10 mouse cellular contexts compared by ENCODE assay signal in genomic region chr17:5813863-5814640, GRCm38 (mm10). TPM values are rescaled to one million over a fixed set of nuclear protein-coding genes. Genes with fewer than 3 reads are reported as not detected.
DNase-seq lines count a peak whose midpoint lies in the region; ATAC-seq lines count a peak whose summit lies in the region.
"Had no signal": no experiment of that assay in that cellular context is flagged by ENCODE, and none has a peak within 500 bp of the region (broad histone marks: within the 10 kb centered on the region; RNA-seq: fewer than 3 reads in every experiment).

No protein-coding gene starts in this region.

- no peaks in the 10 kb centered on the region for H3K36me3 ChIP-seq in heart, embryonic 10.5 days
- no peaks in the 10 kb centered on the region for H3K36me3 ChIP-seq in hindbrain, embryonic 16.5 days (ENCODE audit: control insufficient read depth, insufficient read depth, low read length)
- H3K36me3 ChIP-seq: heart, embryonic 13.5 days had no signal

- H3K27ac ChIP-seq in heart, embryonic 10.5 days: no peak overlapping the region
- H3K27ac ChIP-seq in brown adipose tissue, adult 24 weeks (replicated peaks; ENCODE audit: low read depth, low read length): peak overlapping the region; percentile 38; the same call in 1 of the 2 replicates
- no peak overlapping the region for H3K27ac ChIP-seq in hindbrain, embryonic 16.5 days (ENCODE audit: low read depth, low read length)
- H3K27ac ChIP-seq: heart, embryonic 13.5 days had no signal

- ATAC-seq in hindbrain, embryonic 16.5 days: no peak

- no peaks in the 10 kb centered on the region for H3K9me3 ChIP-seq in heart, embryonic 10.5 days
- H3K9me3 ChIP-seq in hindbrain, embryonic 16.5 days (ENCODE audit: control insufficient read depth, low read length): no peaks in the 10 kb centered on the region; the same call in 1 of the 2 replicates
- H3K9me3 ChIP-seq: heart, embryonic 13.5 days had no signal

- no peak overlapping the region for H3K4me2 ChIP-seq in hindbrain, embryonic 16.5 days (ENCODE audit: low read length)
- H3K4me2 ChIP-seq: heart, embryonic 13.5 days had no signal

- WGBS in heart, embryonic 10.5 days: 52% methylated on average over 8 of the region's 8 CpGs
- 69% methylated on average over 8 of the region's 8 CpGs for WGBS in hindbrain, embryonic 16.5 days

- H3K9ac ChIP-seq in hindbrain, embryonic 16.5 days (ENCODE audit: low read depth, low read length): no peak overlapping the region
- H3K9ac ChIP-seq: heart, embryonic 13.5 days had no signal

- H3K4me1 ChIP-seq in heart, embryonic 10.5 days: peaks cover 10% of the 10 kb centered on the region; the same call in 1 of the 2 replicates
- no peaks in the 10 kb centered on the region for H3K4me1 ChIP-seq in brown adipose tissue, adult 24 weeks (ENCODE audit: control insufficient read depth, insufficient read depth, insufficient read length, low read length)
- H3K4me1 ChIP-seq in hindbrain, embryonic 16.5 days (ENCODE audit: control insufficient read depth, insufficient read depth, low read depth, low read length): no peaks in the 10 kb centered on the region

- H3K4me3 ChIP-seq in heart, embryonic 10.5 days: no peak overlapping the region
- no peak overlapping the region for H3K4me3 ChIP-seq in brown adipose tissue, adult 24 weeks (ENCODE audit: insufficient read depth, low read depth, low read length)
- no peak overlapping the region for H3K4me3 ChIP-seq in hindbrain, embryonic 16.5 days (ENCODE audit: low read length)
- H3K4me3 ChIP-seq: heart, embryonic 13.5 days had no signal

- peak; percentile 97 for DNase-seq in heart, adult 11 months
- no peak for DNase-seq in heart, embryonic 10.5 days (ENCODE audit: low spot score)
- peak; percentile 21 for DNase-seq in retina, postnatal 1 day
- DNase-seq in retina, embryonic 14.5 days (ENCODE audit: low spot score): no peak
- DNase-seq in skeletal muscle tissue, adult 2 months (ENCODE audit: low read depth, low spot score): peak; percentile 46
- DNase-seq in gastrocnemius, adult 18-20 months (ENCODE audit: low spot score): no peak
- DNase-seq: thymus, postnatal 36 days had no signal

- no peaks in the 10 kb centered on the region for H3K27me3 ChIP-seq in heart, embryonic 10.5 days (ENCODE audit: insufficient read depth, poor library complexity, severe bottlenecking)
- H3K27me3 ChIP-seq in hindbrain, embryonic 16.5 days (replicated peaks; ENCODE audit: control insufficient read depth, insufficient read depth, low read length): no peaks in the 10 kb centered on the region
- H3K27me3 ChIP-seq: heart, embryonic 13.5 days had no signal

RNA-seq across cellular contexts. Expression of gene Snx9, which starts 27.1 kb away (rescaled TPM):
- polyA plus RNA-seq in heart, embryonic 10.5 days (2016; fragmentation: Nextera tagmentation; extraction: Ambion mirVana): 22.6 and 26.5 TPM in 2 replicates
- polyA plus RNA-seq in brown adipose tissue, adult 24 weeks (2012; ENCODE audit: insufficient read depth, insufficient read length, missing spikeins): 45.2 and 49.4 TPM in 2 replicates
- 6.1 and 7.6 TPM in 2 replicates for polyA plus RNA-seq in hindbrain, embryonic 16.5 days (2015; fragmentation: Nextera tagmentation; extraction: Ambion mirVana)
- total RNA-seq in gastrocnemius, adult 18-20 months (2021): 10 to 100 TPM; 24.6 to 28.9 TPM

Comparison
In these comparisons a context has a peak if more than half of its experiments do, and no peak if none do; other contexts are left out.
1. DNase-seq: peak in heart, adult 11 months (single experiment), retina, postnatal 1 day (single experiment) and skeletal muscle tissue, adult 2 months (single experiment); none in heart, embryonic 10.5 days (single experiment), retina, embryonic 14.5 days (single experiment) and gastrocnemius, adult 18-20 months (single experiment).